Mouse (Mus musculus): ENCODE results near the gene Ctsq. TPM values are rescaled to one million over a fixed set of nuclear protein-coding genes. Genes with fewer than 3 reads are reported as not detected.
"Not testable (repeated sequence)": the region's sequence is repeated elsewhere in the genome, so short reads cannot be mapped to it uniquely, and the experiment has no call there.

Ctsq gene
- not detected in 2 replicates for polyA plus RNA-seq (2016; fragmentation: Nextera tagmentation; extraction: Ambion mirVana)

GRCm38 (mm10) chr13:61040531-61040930 lies at the start of gene Ctsq:
TSS of gene Ctsq (minus strand) at chr13:61040631.
- no peaks in the 10 kb centered on the region for H3K27me3 ChIP-seq (replicated peaks)
- no peak for ATAC-seq (ENCODE audit: insufficient number of reproducible peaks, low FRiP score)
- H3K9me3 ChIP-seq (replicated peaks): peaks cover 8% of the 10 kb centered on the region
- no peak within 1 kb of the TSS for H3K9ac ChIP-seq
- H3K27ac ChIP-seq (ENCODE audit: poor library complexity, severe bottlenecking): no peak within 1 kb of the TSS
- H3K4me1 ChIP-seq (replicated peaks): no peaks in the 10 kb centered on the region
- H3K36me3 ChIP-seq: no peaks in the 10 kb centered on the region
- no peak within 1 kb of the TSS for H3K4me2 ChIP-seq
- 48% methylated on average over 3 of the region's 3 CpGs for WGBS
- H3K4me3 ChIP-seq: no peak within 1 kb of the TSS

DNA sequence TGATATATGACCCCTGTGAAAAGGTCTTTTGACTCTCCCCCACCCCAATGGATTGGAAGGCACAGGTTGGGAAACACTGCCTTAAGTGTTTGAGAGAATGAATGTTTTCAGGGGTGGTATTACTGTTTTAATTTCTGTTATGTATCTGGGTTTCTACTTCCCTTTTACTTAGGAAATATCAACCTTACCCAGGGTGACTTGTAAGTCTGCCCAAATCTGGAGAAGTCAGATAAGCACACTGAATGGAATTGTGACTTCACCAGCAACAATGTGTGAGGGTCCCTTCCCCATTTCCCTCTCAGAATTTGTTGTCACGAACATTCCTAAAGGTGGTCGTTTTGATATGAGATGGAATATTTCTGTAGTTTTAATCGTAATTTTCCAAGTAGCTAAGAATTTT lies 17.6 kb downstream of the Ctsq start:
- Histone ChIP-seq H3K4me2 (no peak overlapping the region), H3K27me3 (replicated peaks) (no peaks in the 10 kb centered on the region), H3K9ac (no peak overlapping the region), H3K4me1 (replicated peaks) (no peaks in the 10 kb centered on the region), H3K36me3 (no peaks in the 10 kb centered on the region), H3K9me3 (replicated peaks) (peaks cover 18% of the 10 kb centered on the region), H3K4me3 (no peak overlapping the region), H3K27ac (ENCODE audit: poor library complexity, severe bottlenecking) (no peak overlapping the region)
- ATAC-seq (ENCODE audit: insufficient number of reproducible peaks, low FRiP score): no peak
- WGBS: 66% methylated on average over 3 of the region's 3 CpGs

- ATAC-seq (ENCODE audit: insufficient number of reproducible peaks, low FRiP score): no peak
- no peak overlapping the region for H3K9ac ChIP-seq
- H3K4me1 ChIP-seq (replicated peaks): no peaks in the 10 kb centered on the region
- 78% methylated on average over 6 of the region's 6 CpGs for WGBS
- H3K27ac ChIP-seq (ENCODE audit: poor library complexity, severe bottlenecking): no peak overlapping the region
- no peaks in the 10 kb centered on the region for H3K27me3 ChIP-seq (replicated peaks)
- no peak overlapping the region for H3K4me3 ChIP-seq
- peaks cover 18% of the 10 kb centered on the region for H3K9me3 ChIP-seq (replicated peaks)
- no peaks in the 10 kb centered on the region for H3K36me3 ChIP-seq
- H3K4me2 ChIP-seq: no peak overlapping the region
Measured at GRCm38 (mm10) chr13:61021844-61022243, 18.6 kb downstream of the Ctsq start.

DNA sequence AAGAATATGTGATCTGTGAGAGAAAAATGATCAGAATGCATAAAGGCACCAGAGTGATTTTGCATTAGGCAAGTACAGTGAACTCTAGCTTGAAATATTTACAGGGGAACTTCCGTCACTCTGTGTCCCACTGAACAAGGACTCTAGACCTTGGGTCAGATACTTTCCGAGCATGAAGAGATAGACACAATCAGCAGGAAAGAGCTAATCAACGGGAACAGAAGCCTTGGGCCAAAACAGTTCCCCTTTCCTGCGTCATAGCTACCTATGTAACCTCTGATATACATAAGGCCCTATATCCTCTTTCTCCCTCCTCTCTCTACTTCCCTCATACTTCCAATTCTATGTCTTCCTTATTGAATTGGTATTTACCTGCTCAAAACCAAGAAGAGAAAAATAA lies 30.3 kb downstream of the Ctsq start:
- Histone ChIP-seq H3K9ac (no peak overlapping the region), H3K9me3 (replicated peaks) (peaks cover 5% of the 10 kb centered on the region; the same call in 1 of the 2 replicates), H3K4me2 (no peak overlapping the region), H3K36me3 (no peaks in the 10 kb centered on the region), H3K27ac (ENCODE audit: poor library complexity, severe bottlenecking) (no peak overlapping the region), H3K27me3 (replicated peaks) (no peaks in the 10 kb centered on the region), H3K4me3 (no peak overlapping the region), H3K4me1 (replicated peaks) (no peaks in the 10 kb centered on the region)
- ATAC-seq (ENCODE audit: insufficient number of reproducible peaks, low FRiP score): no peak
- WGBS: 39% methylated on average over 4 of the region's 4 CpGs

GRCm38 (mm10) chr13:61005859-61006258 lies 34.6 kb downstream of the Ctsq start, which contains the start of gene Ctsj:
TSS of gene Ctsj (minus strand) at chr13:61005959.
- Histone ChIP-seq H3K4me1 (replicated peaks) (no peaks in the 10 kb centered on the region), H3K4me2 (no peak within 1 kb of the TSS), H3K27ac (ENCODE audit: poor library complexity, severe bottlenecking) (no peak within 1 kb of the TSS), H3K36me3 (no peaks in the 10 kb centered on the region), H3K27me3 (replicated peaks) (no peaks in the 10 kb centered on the region), H3K9me3 (replicated peaks) (peaks cover 3% of the 10 kb centered on the region; the same call in 1 of the 2 replicates), H3K9ac (no peak within 1 kb of the TSS), H3K4me3 (no peak within 1 kb of the TSS)
- 56% methylated on average over 3 of the region's 3 CpGs for WGBS
- ATAC-seq (ENCODE audit: insufficient number of reproducible peaks, low FRiP score): no peak

- H3K9ac ChIP-seq: no peak overlapping the region
- no peaks in the 10 kb centered on the region for H3K36me3 ChIP-seq
- H3K9me3 ChIP-seq (replicated peaks): peaks cover 9% of the 10 kb centered on the region
- H3K4me3 ChIP-seq: no peak overlapping the region
- H3K27me3 ChIP-seq (replicated peaks): no peaks in the 10 kb centered on the region
- ATAC-seq (ENCODE audit: insufficient number of reproducible peaks, low FRiP score): no peak
- H3K4me2 ChIP-seq: no peak overlapping the region
- H3K27ac ChIP-seq (ENCODE audit: poor library complexity, severe bottlenecking): no peak overlapping the region
- H3K4me1 ChIP-seq (replicated peaks): no peaks in the 10 kb centered on the region
- WGBS: 40% methylated on average over 2 of the region's 2 CpGs
Measured at GRCm38 (mm10) chr13:60997600-60997999, 42.8 kb downstream of the Ctsq start.

- not testable (repeated sequence) for H3K4me3 ChIP-seq; H3K27me3 ChIP-seq (replicated peaks); H3K27ac ChIP-seq (ENCODE audit: poor library complexity, severe bottlenecking); H3K9me3 ChIP-seq (replicated peaks); H3K4me2 ChIP-seq; H3K36me3 ChIP-seq; H3K4me1 ChIP-seq (replicated peaks); ATAC-seq (ENCODE audit: insufficient number of reproducible peaks, low FRiP score); H3K9ac ChIP-seq
- 79% methylated on average over 4 of the region's 5 CpGs for WGBS
Measured at GRCm38 (mm10) chr13:60986915-60987314, 53.5 kb downstream of the Ctsq start.

Other genes with a start within 250 kb of the Ctsq start
- not detected in 2 replicates for gene Ctsll3, start 237.8 kb downstream of the Ctsq start, polyA plus RNA-seq (2016; fragmentation: Nextera tagmentation; extraction: Ambion mirVana)
- 0.20 TPM in 1 of 2 replicates, not detected in the other for gene 4930486L24Rik, start 176.2 kb downstream of the Ctsq start, polyA plus RNA-seq (2016; fragmentation: Nextera tagmentation; extraction: Ambion mirVana)
- 0.45 and 0.68 TPM in 2 replicates for gene Gm49392, start 143.7 kb downstream of the Ctsq start, polyA plus RNA-seq (2016; fragmentation: Nextera tagmentation; extraction: Ambion mirVana)
- gene Ctla2b, start 143.2 kb downstream of the Ctsq start, polyA plus RNA-seq (2016; fragmentation: Nextera tagmentation; extraction: Ambion mirVana): 5.3 and 7.0 TPM in 2 replicates
- gene Tpbpb, start 135.8 kb downstream of the Ctsq start, polyA plus RNA-seq (2016; fragmentation: Nextera tagmentation; extraction: Ambion mirVana): not detected in 2 replicates
- not detected in 2 replicates for gene Gm49393, start 105.0 kb downstream of the Ctsq start, polyA plus RNA-seq (2016; fragmentation: Nextera tagmentation; extraction: Ambion mirVana)
- 2.2 and 4.6 TPM in 2 replicates for gene Gm49391, start 104.1 kb downstream of the Ctsq start, polyA plus RNA-seq (2016; fragmentation: Nextera tagmentation; extraction: Ambion mirVana)
- 74.9 and 87.4 TPM in 2 replicates for gene Ctla2a, start 104.0 kb downstream of the Ctsq start, polyA plus RNA-seq (2016; fragmentation: Nextera tagmentation; extraction: Ambion mirVana)
- gene Tpbpa, start 98.6 kb downstream of the Ctsq start, polyA plus RNA-seq (2016; fragmentation: Nextera tagmentation; extraction: Ambion mirVana): not detected in 2 replicates
- gene Ctsj, start 34.7 kb downstream of the Ctsq start, polyA plus RNA-seq (2016; fragmentation: Nextera tagmentation; extraction: Ambion mirVana): 0.26 and 0.40 TPM in 2 replicates
- not detected in 2 replicates for gene Ctsr, start 123.6 kb upstream of the Ctsq start, polyA plus RNA-seq (2016; fragmentation: Nextera tagmentation; extraction: Ambion mirVana)
- gene Cts6, start 162.8 kb upstream of the Ctsq start, polyA plus RNA-seq (2016; fragmentation: Nextera tagmentation; extraction: Ambion mirVana): not detected in 2 replicates
- gene Cts8, start 214.7 kb upstream of the Ctsq start, polyA plus RNA-seq (2016; fragmentation: Nextera tagmentation; extraction: Ambion mirVana): not detected in 2 replicates
- gene Gm49398, start 248.2 kb upstream of the Ctsq start, polyA plus RNA-seq (2016; fragmentation: Nextera tagmentation; extraction: Ambion mirVana): not detected in 2 replicates

All from heart, embryonic 12.5 days (tissue).